Mouse (Mus musculus): ENCODE data around the gene 1700092M07Rik.

- peak; percentile 43 for TF ChIP-seq CTCF (IDR thresholded peaks at IDR 0.05)
- no peak for TF ChIP-seq EP300 (IDR thresholded peaks at IDR 0.05)
These were observed 30.2 kb downstream of the 1700092M07Rik start, which contains the start of gene Tmem223 for GRCm38 (mm10) chr19:8770567-8771270.
